Mouse (Mus musculus): ENCODE measurements around the gene Acads. TPM values are rescaled to one million over a fixed set of nuclear protein-coding genes. Genes with fewer than 3 reads are reported as not detected.

Gene Acads
- total and polyA plus RNA-seq, 3 experiments: 31.9 to 56.5 TPM; not detected in 1

GRCm38 (mm10) chr5:115129328-115129727 is 10.2 kb upstream of the Acads start:
- Histone ChIP-seq H3K27ac (ENCODE audit: control insufficient read depth, low read depth, low read length) (no peak overlapping the region), H3K4me1 (ENCODE audit: control insufficient read depth in 1 of 2, insufficient read depth in 2 of 2, low read length in 2 of 2) (peaks cover 0 to 7% of the 10 kb centered on the region in 2 experiments), H3K79me2 (ENCODE audit: control insufficient read depth, insufficient read depth, low read length, poor library complexity) (peaks cover 9% of the 10 kb centered on the region), H3K36me3 (ENCODE audit: control insufficient read depth in 1 of 2, insufficient read depth in 2 of 2, low read length in 2 of 2) (peaks cover 2% of the 10 kb centered on the region in 2 experiments; a peak in 3 of 4 replicates), H3K9me3 (replicated peaks; ENCODE audit: insufficient read depth, low read length) (no peaks in the 10 kb centered on the region), H3K27me3 (ENCODE audit: control insufficient read depth in 1 of 2, insufficient read depth in 2 of 2, low read length in 2 of 2) (no peaks in the 10 kb centered on the region), H3K9ac (ENCODE audit: control insufficient read depth, low read depth, low read length, poor library complexity, severe bottlenecking) (no peak overlapping the region), H3K4me3 (ENCODE audit: control insufficient read depth in 1 of 2, insufficient read depth in 1 of 2, low read depth in 2 of 2, low read length in 2 of 2) (no peak overlapping the region)
- no peak for DNase-seq (ENCODE audit: low read depth, low spot score)
- TF ChIP-seq CHD1 (IDR thresholded peaks at IDR 0.05; ENCODE audit: low read depth, low read length): no peak
- TF ChIP-seq MEF2A (IDR thresholded peaks at IDR 0.05; ENCODE audit: extremely low read depth, insufficient replicate concordance, low read depth, low read length, poor library complexity, severe bottlenecking): no peak
- no peak for TF ChIP-seq EP300 (IDR thresholded peaks at IDR 0.05; ENCODE audit: low read depth in 1 of 2, low read length in 2 of 2)
- TF ChIP-seq CTCF (IDR thresholded peaks at IDR 0.05 in 2 of 3, conservative IDR thresholded peaks at IDR 0.05 in 1 of 3; ENCODE audit: control insufficient read depth in 1 of 3, insufficient read depth in 1 of 3, low read depth in 2 of 3, low read length in 3 of 3, poor library complexity in 1 of 3, severe bottlenecking in 1 of 3): peak in 2 of 3 experiments; percentile 6 to 21; a peak in 2 of 6 replicates
- TF ChIP-seq ETS1 (IDR thresholded peaks at IDR 0.05; ENCODE audit: low read depth, low read length): no peak

GRCm38 (mm10) chr5:115127421-115128179 is 8.5 kb upstream of the Acads start:
- Histone ChIP-seq H3K36me3 (ENCODE audit: control insufficient read depth in 1 of 2, insufficient read depth in 2 of 2, low read length in 2 of 2) (peaks cover 0 to 2% of the 10 kb centered on the region in 2 experiments; a peak in 1 of 4 replicates), H3K4me1 (ENCODE audit: control insufficient read depth in 1 of 2, insufficient read depth in 2 of 2, low read length in 2 of 2) (no peaks in the 10 kb centered on the region; a peak in 1 of 4 replicates), H3K27me3 (ENCODE audit: control insufficient read depth in 1 of 2, insufficient read depth in 2 of 2, low read length in 2 of 2) (no peaks in the 10 kb centered on the region), H3K9ac (ENCODE audit: control insufficient read depth, low read depth, low read length, poor library complexity, severe bottlenecking) (no peak overlapping the region), H3K9me3 (replicated peaks; ENCODE audit: insufficient read depth, low read length) (no peaks in the 10 kb centered on the region), H3K27ac (ENCODE audit: control insufficient read depth, low read depth, low read length) (no peak overlapping the region), H3K4me3 (ENCODE audit: control insufficient read depth in 1 of 2, insufficient read depth in 1 of 2, low read depth in 2 of 2, low read length in 2 of 2) (no peak overlapping the region), H3K79me2 (ENCODE audit: control insufficient read depth, insufficient read depth, low read length, poor library complexity) (peaks cover under 1% of the 10 kb centered on the region; the same call in 1 of the 2 replicates)
- DNase-seq (ENCODE audit: low read depth, low spot score): no peak
- TF ChIP-seq TCF12 (IDR thresholded peaks at IDR 0.05; ENCODE audit: low read depth, low read length) (no peak), MAX (IDR thresholded peaks at IDR 0.05; ENCODE audit: low read length) (no peak), NELFE (IDR thresholded peaks at IDR 0.05; ENCODE audit: low read depth, low read length) (no peak), CHD1 (IDR thresholded peaks at IDR 0.05; ENCODE audit: low read depth, low read length) (no peak), ZKSCAN1 (IDR thresholded peaks at IDR 0.05; ENCODE audit: low read depth, low read length) (no peak), SIN3A (IDR thresholded peaks at IDR 0.05; ENCODE audit: low read length) (no peak), RCOR1 (IDR thresholded peaks at IDR 0.05; ENCODE audit: low read depth, low read length) (no peak), POLR2A (IDR thresholded peaks at IDR 0.05; ENCODE audit: control insufficient read depth in 1 of 2, insufficient read depth in 1 of 2, low read depth in 1 of 2, low read length in 2 of 2, poor library complexity in 1 of 2) (no peak), MYC (IDR thresholded peaks at IDR 0.05; ENCODE audit: low read depth, low read length) (no peak), TAL1 (IDR thresholded peaks at IDR 0.05; ENCODE audit: low read length) (no peak), CTCF (IDR thresholded peaks at IDR 0.05 in 2 of 3, conservative IDR thresholded peaks at IDR 0.05 in 1 of 3; ENCODE audit: control insufficient read depth in 1 of 3, insufficient read depth in 1 of 3, low read depth in 2 of 3, low read length in 3 of 3, poor library complexity in 1 of 3, severe bottlenecking in 1 of 3) (no peak), E2F4 (IDR thresholded peaks at IDR 0.05; ENCODE audit: borderline replicate concordance, low read depth, low read length) (no peak)
